Mouse (Mus musculus) brain, adult 10 weeks (tissue): ENCODE results near the gene Gm7271. TPM values are rescaled to one million over a fixed set of nuclear protein-coding genes. Genes with fewer than 3 reads are reported as not detected.

Source experiments
- polyA plus RNA-seq: library from polyadenylated mRNA; stranded (reverse); fragments of 350-450 nt; fragmentation: Illumina TruSeq; extraction: RNeasy Lipid Tissue Mini Kit (QIAGEN cat#74804); gene quantifications from one replicate; pipeline ENCODE4 v1.2.3, GENCODE M21; 2015; ENCODE audit warnings: low read depth, low replicate concordance

Gene Gm7271
- not detected for polyA plus RNA-seq

DNA sequence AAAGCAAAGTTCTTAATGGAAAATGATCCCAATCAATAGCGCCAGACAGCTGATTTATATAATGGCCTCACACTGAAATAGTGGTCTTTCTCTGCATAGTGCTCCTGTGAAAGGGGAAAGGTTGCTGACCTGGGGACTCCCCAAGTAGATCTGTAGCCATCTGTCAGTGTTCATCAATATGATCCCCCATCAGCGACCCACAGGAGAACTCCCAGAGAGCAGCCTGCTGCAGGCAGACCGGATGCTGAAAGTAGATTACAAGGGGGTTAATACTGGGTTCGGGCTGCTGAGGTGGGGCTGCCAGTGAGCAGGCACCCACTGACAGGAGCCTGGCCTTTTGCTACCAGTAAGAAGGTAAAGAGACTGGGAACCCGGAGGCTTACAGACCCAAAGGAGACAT, at the start of gene Gm7271:
Gene Gm7271 (plus strand): TSS at position 230 of the 400 bp plus-strand sequence.

DNA sequence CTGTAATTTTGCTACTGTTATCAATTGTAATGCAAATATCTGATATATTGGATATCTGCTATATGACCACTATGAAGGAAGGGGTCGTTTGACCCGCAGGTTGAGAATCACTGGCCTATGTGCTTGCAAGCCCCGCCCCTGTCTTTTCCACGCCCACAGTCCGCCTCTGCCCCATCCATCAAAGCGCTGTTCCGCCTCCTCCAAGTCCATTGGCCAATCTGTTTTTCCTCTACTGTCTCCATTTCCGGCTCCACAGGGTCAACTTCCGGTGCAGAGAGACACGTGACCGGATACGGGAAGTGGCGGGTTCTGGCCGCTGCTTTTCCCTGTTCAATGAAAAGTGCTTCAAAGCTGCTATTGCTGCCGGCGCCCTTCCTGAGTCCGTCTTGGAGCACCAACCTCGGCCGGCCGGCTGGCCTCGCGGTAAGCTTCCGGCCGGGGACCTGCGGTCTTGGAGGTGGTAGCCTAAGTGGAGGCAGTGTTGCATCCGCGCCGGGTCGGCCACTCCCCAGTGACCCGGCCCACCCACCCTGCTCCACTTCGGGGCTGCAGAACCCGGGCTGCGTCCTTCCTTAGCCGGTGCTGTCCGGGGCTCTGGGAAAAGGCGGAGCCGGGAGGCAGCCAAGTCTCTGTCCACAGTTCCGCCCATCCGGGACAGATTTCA, 45.3 kb downstream of the Gm7271 start, which contains the start of gene Exoc1:
Gene Exoc1 (plus strand): TSS at position 272 of the 664 bp plus-strand sequence.

Other genes with a start within 250 kb of the Gm7271 start
- gene Clock, start 179.2 kb upstream of the Gm7271 start, polyA plus RNA-seq: 33.2 TPM
- not detected for gene Pdcl2, start 152.9 kb upstream of the Gm7271 start, polyA plus RNA-seq
- gene Nmu, start 120.3 kb upstream of the Gm7271 start, polyA plus RNA-seq: not detected
- 54.8 TPM for gene Exoc1, start 45.3 kb downstream of the Gm7271 start, polyA plus RNA-seq
- gene Cep135, start 104.7 kb downstream of the Gm7271 start, polyA plus RNA-seq: 5.3 TPM
- 26.9 TPM for gene C530008M17Rik, start 172.5 kb downstream of the Gm7271 start, polyA plus RNA-seq